Mouse (Mus musculus): ENCODE results near the gene Hsf5.

The Hsf5 gene

GRCm38 (mm10) chr11:87686407-87686806 is 69.4 kb downstream of the Hsf5 start:
- in situ Hi-C loops (cut with MboI, MseI) = no loop called here

GRCm38 (mm10) chr11:87687246-87688225 is 70.6 kb downstream of the Hsf5 start:
- in situ Hi-C loops (cut with MboI, MseI) = no loop called here

DNA sequence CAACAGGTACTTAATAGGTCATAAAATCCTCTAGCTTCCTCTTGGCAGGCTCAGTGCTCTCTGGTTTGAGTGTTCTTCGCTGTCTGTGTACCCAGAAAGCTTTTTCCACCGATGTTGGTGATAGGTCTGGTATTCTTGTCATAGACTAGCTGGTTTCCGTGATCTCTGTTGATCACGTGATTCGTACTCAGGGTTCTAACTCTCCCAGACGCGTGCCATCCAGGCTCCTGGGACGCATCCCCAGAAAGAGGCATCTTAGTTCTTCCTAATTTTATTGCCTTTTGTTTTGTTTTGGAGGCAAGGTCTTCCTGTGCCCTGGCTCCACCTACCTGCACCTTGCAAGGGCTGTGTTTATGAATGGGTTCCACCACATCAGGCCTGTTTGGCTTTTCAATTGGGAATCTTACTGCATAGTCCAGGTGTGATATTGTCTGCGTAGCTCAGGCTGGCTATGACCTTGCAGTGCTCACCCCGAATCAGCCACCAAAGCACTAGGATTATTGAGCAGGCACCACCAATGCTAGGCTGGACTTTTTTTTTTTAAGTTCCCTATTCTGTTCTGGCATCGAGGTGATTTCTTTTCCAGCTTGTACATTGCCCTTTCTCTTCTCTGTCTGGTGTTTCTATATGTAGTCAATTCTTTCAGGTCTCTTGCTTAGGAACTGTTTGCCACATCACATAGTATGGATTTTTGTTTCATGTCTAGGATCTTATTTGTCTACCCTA is 71.7 kb downstream of the Hsf5 start:
- in situ Hi-C loops (cut with MboI, MseI) = no loop called here

DNA sequence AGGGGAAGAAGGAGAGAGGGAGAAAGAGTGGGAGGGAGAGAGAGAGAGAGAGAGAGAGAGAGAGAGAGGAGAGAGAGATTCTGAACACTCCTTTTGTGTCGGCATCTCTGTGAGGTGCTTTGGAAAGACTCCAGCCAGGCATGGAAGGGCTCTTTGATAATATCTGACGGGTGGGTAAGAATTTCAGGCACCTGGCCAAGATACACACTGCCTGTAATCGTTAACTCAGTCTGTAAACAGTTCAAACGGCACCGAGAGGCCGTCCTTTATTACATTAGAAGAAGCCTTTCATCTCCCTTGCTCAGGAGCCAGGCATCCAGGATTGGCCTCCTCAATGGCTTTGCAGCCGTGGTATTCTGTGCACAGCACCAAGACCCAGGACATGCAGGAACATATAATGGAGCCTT is 72.4 kb downstream of the Hsf5 start:
- in situ Hi-C loops (cut with MboI, MseI) = no loop called here

DNA sequence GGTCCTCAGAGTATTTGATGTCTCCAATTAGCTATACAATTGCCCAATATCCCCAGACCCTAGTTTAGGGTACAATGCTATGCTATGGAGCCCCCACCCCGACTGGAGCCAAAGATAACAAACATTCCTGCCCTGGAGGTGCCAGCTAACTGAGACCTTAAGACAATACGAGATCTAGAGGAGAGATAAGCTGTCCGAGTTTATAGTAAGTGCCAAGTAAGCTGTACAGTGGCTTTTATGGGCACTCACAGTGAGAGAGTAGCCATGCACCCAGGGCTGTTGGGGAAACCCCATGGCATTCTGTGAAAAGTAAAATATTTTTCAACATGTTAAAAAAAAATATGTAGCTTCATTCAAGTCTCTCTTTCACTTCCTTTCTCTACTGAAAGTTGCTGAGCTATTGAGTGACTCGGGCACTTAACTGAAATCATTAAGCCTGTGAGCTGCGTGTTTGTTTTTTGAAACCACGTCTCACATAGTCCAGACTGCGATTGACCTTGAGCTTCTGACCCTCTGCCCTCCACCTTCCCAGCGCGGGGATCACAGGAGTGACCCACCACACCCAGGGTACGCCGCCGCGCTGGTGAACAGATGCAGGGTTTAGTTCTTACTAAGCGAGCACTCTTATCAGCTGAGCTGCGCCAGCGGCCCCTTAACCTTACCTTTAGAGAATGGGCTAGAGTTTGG is 73.2 kb downstream of the Hsf5 start:
- in situ Hi-C loops (cut with MboI, MseI) = no loop called here

GRCm38 (mm10) chr11:87697131-87697682 is 80.2 kb downstream of the Hsf5 start:
- in situ Hi-C loops (cut with MboI, MseI) = no loop called here

DNA sequence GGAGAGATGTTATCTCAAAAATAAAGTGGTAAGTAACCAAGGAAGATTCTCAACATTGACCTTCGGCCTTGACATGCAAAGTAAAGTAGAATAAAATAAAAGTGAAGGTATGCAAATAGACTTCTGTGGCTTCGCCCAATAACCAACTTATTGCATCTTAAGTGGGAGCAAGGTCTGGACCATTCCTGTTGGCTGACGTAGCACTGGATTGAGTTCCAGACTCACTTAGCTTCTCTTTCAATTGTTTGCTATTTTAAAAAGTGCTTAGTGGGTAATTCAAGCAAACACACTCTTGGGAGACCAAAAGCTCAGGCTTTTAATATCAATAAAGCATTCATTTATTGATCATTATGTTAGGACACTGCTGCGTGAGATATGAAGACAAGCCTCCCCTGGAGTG is 81.2 kb downstream of the Hsf5 start:
- in situ Hi-C loops (cut with MboI, MseI) = no loop called here

DNA sequence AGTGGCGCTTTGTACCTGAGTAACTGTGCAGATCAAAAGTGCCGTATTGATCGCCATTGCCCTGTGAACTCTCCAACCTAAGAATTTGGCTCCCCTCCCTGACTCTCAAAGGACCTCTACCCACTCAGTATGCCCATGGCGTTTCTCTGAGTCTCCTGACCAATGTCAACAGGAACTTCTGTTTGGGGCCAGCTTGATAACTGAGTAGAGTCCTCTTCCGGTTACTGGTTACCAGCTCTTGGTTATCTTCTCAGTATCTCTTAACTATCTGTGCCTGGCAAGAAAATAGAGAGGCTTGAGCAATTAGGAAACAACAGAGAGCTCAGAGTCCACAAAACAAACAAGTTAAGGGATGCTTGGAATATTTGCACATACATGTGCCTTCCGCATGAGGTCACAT is 84.1 kb downstream of the Hsf5 start:
- in situ Hi-C loops (cut with MboI, MseI) = no loop called here

- in situ Hi-C loops (cut with MboI, MseI) = no loop called here
Measured at GRCm38 (mm10) chr11:87701877-87702620, 85.1 kb downstream of the Hsf5 start.

DNA sequence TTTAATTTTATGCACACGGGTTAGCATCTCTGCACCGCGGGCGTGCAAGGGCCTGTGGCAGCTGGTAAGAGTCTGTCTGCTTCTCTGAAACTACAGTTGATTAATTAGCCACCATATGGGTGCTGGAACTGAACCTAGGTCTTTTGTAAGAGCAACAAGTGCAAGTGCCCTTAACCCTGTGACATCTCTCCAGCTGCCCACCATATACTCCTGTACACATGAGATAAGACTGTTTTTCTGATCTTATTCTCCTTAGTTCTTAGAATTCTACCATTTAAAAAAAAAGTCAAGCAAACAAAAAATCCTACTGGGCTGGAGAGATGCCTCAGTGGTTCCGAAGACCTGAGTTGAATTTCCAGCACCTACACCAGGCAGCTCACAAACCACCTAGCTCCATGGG is 86.7 kb downstream of the Hsf5 start:
- in situ Hi-C loops (cut with MboI, MseI) = no loop called here

GRCm38 (mm10) chr11:87704289-87704688 is 87.3 kb downstream of the Hsf5 start:
- in situ Hi-C loops (cut with MboI, MseI) = no loop called here

DNA sequence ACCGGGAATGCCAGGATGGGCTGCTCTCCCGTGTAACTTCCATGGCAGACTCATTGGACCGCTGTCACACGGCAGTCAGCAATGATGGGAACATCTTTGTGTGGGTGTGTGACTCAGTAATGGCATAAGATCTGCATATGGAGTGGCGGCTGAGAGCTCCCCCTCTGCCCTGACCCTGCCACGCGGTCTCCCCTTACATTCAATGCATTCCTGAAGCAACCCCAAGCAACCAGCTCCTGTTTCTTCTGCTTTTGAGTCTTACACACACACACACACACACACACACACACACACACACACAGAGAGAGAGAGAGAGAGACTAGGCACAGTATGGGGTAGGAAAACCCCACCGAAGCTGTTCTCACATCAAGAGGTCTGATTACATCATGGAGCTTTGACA is 90.6 kb downstream of the Hsf5 start:
- in situ Hi-C loops (cut with MboI, MseI) = no loop called here

DNA sequence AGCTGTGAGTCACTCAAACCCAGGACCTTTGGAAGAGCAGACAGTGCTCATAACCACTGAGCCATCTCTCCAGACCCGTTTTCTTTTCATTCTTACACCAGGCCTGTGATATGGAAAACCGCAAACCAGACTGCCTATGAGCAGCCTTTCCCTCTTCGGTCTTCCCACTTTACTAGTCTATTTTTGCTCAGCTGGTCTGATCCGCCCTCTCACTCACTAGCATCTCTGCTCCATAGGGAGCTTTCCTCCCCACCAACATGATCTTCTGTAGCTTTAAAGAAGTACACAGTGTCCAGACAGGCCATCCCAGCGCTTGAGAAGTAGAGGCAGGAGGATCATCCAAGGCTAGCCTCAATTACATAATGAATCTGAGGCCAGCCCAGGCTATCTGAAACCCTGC is 92.0 kb downstream of the Hsf5 start:
- in situ Hi-C loops (cut with MboI, MseI) = no loop called here
